Mouse (Mus musculus): ENCODE measurements around the gene Tcf23.

The Tcf23 gene

DNA sequence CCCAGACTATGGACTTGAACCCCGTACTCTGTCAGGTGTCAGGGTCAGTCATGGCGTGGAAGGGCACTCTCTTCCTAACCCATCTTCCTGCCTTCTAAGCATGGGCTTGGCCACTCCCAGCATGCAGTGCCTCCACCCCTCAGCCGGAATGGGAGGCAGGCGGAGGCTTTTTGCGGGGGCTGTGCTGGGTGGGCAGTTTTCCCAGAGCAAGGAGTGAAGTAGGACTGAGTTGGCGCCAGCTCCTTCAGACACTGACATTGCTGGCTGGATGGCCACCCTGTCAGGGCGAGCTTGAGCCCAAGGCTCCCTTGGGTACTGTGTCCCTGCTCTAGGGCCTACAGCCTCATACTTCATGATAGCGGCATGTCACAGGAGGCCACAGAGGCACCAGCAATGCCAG lies at the start of gene Tcf23:
Tcf23 (plus strand) TSS at position 247 of the 400 bp plus-strand sequence.
- no peak for DNase-seq

DNA sequence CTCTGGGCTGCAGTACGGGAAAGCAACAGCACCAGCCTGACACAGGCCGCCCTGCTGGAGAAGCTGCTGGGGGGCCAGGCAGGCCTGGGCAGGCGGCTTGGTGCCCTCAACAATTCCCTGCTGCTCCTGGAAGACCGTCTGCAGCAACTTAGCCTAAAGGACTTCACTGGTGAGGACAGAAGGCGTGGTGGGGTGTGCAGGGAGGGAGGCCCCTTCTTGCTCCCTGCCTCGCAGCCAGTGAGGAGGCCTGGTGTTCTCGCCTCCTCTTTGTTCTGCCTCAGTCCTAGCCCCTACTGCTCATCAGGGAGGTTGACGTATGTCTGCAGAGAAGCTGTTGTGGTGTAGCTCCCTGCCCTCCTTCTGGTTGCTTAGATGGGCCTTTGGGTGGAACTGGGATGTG lies 49.8 kb upstream of the Tcf23 start:
- DNase-seq = no peak

DNA sequence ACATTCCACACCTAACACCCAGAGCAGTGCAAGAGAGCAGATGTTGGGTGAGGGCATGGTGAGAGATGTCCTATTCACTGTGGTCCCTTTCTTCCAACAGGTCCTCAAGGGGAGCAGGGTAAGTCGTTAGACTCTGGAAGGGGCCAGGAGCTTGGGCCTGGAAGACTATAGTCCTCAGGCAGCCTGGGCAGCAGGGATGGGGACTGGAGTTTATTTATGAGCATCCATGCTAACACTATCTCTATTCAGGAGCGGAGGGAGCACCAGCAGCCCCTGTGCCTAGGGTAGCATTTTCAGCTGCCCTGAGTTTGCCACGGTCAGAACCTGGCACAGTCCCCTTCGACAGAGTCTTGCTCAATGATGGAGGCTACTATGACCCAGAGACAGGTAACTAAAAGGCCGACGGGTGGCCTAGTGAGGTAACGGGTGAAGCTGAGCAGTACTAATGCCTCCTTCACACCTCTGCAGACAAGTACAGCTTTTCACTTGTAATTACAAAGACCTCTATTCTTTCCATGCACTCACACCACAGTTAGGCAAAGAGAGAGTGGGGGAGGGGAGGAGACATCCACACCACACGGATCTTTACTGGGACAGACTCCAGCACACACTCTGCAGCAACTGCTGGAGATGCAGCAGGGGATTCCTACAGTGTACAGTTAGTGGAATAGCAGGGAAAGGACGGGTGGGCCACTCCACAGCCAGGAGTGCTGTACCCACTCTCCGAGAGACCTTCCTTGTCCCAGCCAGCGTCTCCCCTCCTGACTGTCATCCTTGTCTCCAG lies 48.4 kb upstream of the Tcf23 start:
- DNase-seq = no peak

DNA sequence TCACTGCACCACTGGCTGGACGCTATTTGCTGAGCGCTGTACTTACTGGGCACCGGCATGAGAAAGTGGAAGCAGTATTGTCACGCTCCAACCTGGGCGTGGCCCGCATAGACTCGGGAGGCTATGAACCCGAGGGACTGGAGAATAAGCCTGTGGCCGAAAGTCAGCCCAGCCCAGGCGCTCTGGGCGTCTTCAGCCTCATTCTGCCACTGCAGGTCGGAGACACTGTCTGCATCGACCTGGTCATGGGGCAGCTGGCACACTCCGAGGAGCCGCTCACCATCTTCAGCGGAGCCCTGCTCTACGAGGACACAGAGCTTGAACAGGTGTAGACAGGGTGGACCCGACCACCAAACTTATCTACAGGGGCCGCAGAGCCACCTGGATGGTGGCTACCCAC lies 47.8 kb upstream of the Tcf23 start:
- DNase-seq = no peak

DNA sequence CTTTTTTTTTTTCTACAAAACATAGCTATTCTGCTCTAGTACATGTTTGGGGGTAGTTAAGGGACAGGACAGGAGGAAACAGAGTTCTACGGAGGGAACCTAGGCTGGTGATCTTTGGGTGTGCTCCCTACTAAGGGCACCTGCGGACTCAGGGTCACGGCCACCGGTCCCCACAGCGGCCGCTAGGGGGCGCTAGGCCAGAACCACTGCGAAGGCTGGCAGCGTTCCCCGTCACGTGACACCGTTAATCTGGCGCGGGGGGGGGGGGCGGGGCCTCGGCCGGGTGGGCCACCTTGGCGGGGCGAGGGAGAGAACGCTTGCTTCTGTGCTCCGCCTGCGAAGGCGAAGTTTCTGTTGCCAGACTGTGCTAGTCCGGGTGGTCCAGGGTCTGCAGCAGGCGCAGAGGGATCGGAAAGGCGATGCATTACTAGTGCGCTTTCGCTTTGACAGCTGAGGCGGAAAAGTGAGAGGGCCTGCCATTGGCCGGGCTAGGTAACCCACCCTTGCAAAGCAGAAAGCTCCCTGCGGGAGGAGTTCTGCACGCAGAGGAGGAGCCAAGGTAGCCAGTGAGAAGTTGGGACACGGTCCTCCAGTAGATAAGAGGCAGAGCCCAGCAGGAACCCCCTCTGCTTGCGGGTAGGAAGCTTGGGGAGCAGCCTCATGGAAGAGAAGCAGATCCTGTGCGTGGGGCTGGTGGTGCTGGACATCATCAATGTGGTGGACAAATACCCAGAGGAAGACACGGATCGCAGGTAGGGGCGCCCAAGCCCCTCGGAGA lies 47.0 kb upstream of the Tcf23 start, which contains the start of gene Khk:
Khk (plus strand) TSS at position 176 of the 778 bp plus-strand sequence.
- DNase-seq = peak; percentile 93

DNA sequence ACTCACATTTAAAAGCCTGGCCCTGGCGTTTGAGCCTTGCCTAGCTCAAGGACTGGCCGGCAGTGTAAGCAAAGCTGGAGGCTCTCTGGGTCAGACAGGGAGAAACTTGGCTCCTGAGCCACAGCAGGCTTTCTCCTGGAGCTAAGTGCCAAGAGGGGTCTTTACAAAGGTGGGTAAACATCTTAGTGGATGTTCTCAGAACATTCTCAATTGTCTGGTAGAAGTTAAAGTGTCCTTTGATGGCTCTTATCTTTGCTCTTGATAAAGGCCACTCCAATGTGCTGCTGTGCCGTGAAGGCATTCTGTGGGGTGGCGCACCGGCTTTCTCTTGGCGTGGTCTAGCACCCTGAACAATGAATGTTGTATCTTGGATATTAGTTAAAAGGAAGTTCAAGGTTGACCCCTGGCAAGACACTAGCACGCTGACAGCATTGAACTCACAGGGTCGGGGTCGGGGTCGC lies 45.9 kb upstream of the Tcf23 start:
- DNase-seq = no peak

DNA sequence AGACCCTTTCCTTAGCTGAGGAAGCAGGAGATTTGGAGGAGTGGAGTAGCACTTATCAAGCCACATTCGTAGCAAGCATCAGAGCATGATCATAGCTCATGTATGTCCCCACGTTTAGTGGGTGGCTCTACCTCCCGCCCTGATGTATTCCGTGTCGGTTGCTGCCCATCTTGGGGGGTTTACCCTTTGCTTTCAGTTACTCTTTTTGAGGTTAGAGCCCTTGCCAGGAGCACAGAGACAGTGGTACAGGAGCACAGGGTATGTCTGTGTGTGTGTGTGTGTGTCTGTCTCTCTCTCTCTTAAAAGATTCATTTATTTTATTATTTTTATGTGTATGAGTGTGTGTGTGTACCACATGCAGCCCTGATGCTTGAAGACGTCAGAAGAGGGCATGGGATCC lies 45.3 kb upstream of the Tcf23 start:
- DNase-seq = no peak

DNA sequence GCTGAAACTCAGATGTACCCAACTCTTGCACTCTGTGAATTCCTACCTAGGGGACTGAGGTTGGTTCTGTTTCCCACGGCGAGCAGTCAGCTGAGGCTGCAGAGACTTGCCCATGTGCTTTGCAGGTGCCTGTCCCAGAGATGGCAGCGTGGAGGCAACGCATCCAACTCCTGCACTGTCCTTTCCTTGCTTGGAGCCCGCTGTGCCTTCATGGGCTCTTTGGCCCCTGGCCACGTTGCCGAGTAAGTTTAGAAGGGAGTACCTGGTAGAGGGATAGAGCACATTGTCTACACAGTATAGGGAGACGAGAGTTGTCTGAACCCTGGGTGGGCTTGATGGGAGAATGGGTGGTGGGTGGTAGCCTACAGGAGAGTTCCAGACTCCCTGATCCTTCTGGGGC lies 43.8 kb upstream of the Tcf23 start:
- DNase-seq = no peak

DNA sequence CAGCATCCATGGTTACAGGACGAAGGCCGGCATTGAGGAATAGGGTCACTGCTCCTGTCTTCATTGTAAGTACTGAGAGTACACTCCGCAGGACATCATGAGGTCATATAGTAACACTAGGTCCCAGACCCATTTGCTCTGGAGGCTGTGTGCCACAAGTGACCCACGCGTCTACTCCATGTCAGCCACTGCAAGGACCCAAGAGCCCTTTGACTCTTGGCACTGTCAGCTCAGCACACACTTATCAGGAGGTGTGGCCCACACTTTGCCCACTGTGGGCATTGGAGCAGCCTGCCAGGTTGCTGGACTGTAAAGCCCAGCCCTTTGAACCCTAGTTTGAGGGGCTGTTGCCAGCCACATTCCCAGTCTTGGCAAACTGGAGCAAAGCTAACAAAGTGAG lies 43.2 kb upstream of the Tcf23 start:
- no peak for DNase-seq

DNA sequence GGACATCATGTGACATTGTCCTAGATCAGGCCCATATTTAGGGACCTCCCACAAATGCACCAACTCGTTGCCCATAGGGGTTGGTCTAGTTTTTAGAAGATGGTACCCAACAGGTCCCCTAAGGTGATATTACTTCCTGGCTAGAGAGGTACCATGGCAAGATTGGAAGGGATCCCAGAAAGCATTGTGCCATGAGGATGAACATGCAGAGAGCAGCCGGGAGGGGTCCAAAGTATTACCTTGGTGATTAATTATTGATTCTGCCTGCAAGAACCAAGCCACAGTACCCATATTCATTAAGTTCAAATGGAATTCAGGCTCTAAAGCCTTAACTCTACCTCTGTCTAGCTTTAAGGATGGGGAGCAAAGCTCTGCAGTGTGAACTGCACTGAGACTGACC lies 42.4 kb upstream of the Tcf23 start:
- DNase-seq = no peak

DNA sequence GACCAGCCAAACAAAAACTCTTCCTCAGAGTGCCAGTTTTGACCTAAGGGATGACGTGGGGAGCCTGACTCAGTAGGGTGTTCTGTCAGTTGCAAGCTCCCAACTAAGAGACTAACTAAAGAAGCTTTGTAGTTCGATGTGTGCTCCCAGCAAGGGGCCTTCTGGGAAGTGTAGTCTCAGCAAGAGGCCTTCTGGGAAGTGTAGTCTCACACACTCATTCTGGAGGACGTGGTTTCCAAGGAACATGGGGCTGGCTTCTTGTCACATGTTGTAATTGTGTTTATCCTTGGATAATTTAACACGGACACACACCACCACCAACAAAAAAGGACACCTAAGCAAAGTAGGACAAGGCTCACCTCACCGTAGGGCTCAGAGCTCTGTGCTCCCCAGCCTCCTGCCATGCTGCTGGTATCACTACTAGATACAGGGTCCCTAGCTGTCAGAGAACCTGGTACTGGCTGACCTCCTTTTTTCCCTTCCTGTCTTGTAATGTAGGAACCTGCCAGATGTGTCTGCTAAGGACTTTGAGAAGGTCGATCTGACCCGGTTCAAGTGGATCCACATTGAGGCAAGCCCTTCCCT lies 40.4 kb upstream of the Tcf23 start:
- DNase-seq = peak; percentile 64

DNA sequence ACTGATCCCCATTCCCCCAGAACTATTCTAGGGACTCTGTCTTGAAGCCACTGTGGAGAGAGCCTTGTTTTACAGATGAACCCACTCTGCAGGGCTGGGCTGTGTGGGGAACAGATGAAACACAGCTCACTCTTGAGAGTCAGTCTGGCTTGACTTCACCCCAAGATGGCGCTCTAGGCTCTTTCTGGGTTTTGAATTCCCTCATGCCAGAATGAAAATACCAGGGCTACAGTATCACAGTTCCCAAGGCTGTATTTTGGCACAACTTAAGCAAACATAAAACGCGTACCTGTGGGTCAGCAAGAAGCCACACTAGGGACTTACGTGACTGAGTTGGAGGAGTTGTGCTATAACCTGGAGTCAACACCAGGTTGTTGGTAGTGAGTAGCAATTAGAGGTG lies 38.3 kb upstream of the Tcf23 start:
- peak; percentile 74 for DNase-seq

DNA sequence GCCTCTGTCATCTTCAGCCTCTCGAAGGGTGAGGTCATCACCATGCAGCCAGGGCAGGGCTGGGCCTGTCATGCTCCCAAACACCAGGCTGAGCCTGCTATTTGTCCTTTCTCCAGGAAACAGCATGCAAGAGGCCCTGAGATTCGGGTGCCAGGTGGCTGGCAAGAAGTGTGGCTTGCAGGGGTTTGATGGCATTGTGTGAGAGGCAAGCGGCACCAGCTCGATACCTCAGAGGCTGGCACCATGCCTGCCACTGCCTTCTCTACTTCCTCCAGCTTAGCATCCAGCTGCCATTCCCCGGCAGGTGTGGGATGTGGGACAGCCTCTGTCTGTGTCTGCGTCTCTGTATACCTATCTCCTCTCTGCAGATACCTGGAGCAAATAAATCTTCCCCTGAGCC lies 37.6 kb upstream of the Tcf23 start:
- DNase-seq = no peak

DNA sequence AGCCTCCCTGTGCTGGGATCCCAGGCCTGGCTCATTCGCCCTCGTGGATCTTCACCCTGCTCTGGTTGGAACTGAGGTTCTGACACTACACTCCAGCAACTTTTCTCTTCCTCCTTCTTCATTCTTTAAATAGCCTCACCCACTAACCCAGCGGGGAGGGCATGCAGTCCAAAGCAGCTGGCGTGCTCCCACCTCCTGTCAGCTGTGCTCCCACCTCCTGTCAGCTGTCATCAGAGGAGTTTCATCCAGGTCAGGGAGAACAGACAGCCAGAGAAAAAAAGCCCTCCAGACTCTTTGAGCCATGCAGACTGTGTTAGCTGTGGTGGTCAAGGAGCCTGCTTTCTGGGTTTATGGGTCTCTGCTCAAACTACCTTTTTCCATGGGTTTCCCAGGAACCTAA lies 37.1 kb upstream of the Tcf23 start:
- DNase-seq = no peak

DNA sequence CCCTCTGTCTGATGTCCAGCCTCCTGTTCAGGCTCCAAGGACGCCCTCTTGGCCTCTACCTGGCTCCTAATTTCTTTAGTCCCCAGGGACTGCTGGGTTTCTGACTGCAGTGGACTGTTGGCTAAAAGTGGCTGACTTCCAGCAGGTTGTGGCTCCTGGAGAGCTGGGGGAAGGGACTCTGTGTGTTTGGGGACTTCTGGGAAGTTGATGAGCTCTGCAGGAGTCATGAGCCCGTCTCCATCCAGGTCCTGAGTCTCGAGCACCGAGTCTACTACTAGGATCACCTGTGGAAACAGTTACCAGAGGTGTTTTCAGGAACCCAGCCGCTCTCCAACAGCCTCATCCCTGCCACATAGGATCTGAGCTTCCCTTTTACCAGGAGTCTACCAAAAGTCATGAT lies 34.8 kb upstream of the Tcf23 start:
- DNase-seq = no peak

DNA sequence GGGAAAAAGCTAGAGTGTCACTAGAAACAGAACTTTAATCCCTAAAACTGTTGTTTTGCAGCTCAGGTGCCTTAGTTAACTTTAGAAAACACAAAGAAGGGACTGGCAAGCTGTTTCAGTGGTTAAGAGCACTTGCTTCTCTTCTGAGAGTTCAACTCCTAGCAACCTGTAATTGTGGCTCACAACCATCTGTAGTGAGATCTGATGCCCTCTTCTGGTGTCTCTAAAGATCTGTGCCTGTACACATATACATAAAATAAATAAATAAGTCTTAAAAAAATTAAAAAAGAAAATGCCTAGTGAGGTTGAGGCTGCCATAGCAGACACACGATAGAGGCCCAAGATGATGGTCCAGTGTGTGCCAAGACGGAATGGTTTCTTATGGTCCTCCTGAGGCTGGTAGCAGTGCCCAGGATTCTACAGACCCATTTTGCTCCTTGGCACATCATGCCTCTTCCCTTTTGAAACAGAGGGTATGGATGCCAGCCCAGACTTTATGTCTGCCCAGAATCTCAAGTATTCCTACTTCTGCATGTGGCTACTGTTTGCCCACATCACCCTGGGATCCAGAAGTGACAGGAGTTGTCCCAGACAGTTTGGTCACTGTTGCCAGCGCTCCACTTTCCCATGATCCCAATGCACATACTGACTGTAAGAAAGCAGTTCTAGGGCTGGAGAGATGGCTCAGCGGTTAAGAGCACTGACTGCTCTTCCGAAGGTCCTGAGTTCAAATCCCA lies 33.6 kb upstream of the Tcf23 start:
- DNase-seq = no peak

DNA sequence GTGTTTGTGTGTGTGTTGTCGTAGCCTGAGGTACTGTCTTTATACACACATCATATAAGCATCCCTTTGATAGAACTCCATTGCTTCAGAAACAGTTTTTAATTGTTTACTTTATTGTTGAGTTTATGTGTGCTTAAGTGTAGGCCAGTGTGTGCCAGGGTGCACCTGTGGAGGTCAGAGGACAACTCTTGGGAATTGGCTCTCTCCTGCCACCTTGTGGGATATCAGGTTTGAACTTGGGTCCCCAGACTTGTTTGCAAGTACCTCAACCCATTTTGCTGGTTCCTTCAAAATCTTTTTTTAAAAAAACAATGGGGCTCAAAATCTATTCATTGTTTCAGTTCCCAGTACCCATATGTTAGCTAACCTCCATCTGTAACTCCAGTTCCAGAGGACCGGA lies 25.5 kb upstream of the Tcf23 start:
- peak; percentile 27 for DNase-seq

DNA sequence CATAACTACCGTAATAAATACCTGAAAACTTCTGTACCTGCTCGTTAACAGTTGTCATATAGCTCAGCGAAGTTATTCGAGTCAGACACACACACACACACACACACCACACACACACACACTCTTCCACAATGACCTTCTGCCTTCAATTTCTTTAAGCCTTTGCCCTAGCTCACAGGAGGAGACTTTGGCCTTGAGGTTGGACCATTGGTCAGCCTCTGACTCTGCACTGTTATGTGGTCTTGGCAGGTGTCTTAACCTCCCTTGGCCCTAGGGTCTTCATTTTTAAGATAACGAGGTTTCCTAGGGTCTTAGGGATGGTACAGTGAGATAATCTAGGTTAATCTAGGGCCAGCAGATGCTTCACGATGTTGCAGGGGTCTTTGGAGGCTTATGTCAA lies 24.1 kb upstream of the Tcf23 start:
- DNase-seq = peak; percentile 17

DNA sequence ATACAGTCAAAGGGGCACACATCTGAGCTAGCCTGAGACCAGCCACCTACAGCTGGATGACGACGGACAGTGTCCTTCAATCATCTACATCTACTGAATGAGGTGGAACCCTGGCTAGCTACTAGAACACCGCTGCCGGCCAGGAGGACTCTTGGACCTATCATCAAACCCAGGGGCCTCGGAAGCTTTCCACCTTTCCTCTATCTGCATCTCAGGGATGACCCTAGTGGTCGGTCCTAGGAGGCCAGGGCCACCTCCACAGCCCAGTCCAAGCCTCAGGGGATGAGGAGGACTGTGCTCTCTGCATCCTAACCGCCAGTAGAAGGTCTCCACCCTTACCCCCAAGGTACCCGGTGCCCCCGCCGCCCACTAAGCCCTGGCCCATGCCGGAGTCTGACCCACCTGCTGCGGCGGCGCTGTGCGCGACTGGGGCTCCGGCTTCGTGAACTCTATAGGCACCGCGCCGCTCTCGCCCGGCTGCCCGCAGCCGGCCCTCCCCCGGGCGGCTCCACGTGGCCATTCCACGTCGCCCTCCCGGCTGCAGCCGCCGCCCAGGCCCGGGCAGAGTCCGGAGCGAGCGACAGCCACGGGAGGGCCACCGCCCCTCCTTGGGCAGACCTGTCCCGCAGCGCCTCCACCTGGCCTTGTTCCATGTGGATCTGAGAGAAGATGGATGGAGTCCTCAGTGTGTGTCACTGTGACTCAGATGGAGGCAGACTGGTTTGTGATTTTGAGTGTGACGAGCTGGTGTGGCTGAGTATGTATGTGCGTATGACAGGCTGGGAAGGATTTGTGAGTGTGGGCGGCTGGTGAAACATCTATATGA lies 23.3 kb upstream of the Tcf23 start, which contains the start of gene Cgref1:
Cgref1 (minus strand) TSS at position 636 of the 826 bp plus-strand sequence.
- peak; percentile 77 for DNase-seq

DNA sequence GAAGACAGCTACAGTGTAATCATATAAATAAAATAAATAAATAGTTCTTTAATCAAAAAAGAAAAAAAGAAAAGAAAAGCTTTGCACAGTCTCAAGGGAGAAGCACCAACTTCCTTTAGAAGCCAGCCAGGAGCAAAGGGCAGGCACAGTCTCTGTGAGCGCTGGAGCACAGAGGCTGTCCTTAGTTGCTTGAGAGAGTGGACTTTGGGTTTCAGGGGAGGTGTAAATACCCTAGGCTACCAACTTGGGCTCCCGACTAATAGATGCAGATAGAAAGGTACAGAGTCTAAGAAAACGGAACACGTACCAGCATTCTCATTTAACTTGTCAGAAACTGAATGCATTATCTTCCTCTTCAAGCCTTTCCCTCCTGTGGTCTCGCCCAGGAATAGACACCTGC lies 19.8 kb upstream of the Tcf23 start:
- no peak for DNase-seq

DNA sequence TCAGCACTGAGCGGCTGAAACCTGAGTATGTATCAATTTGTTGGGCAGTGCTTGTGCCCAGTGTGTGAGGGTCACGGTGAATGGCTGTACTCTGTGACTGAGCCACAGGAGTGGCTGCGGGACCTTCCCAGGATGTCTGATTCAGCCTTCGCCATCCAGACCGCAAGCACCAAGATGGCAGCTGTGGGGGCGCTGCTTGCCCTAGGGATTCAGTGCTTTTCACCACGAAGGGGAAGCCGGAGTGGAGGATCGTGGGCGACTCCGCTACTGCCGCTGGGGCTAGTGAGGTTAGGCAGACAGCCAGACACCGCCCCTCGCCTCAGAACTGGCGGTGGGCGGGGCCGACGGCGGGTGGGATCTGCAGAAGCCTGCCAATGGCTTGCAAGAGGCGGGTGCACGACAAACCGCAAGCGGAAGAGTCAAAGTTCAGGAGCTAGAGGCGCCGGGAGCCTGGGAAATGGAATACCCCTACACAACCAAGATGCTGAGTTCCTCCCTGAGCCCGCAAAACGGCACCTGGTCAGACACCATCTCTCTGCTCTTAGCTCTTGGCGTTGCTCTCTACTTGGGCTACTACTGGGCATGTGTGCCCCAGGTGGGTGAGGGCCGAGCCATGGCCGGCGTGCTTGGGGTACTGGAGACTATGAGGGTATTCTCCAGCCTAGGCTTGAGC lies 18.7 kb upstream of the Tcf23 start:
- DNase-seq = peak; percentile 94

DNA sequence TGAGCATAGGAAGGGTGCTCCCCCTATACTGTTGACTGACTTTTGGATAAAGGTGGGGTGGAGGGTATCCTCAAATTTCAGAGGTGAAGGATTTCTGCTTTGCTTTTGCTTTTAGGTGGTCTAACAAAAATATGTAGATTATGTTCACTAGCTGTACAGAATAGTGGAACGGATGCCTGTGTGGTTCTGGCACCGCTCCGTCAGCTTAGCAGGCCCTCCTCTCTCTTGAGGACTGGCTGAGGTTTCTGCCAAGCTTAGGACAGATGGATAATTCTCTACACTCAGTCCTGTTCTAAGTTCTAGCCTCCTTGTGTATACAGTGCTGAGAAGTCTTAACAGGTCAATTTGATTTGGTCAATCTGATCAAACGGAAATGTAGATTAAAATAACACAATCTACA lies 18.0 kb upstream of the Tcf23 start:
- DNase-seq = no peak

Data from retina, postnatal 1 day (tissue).